Mouse (Mus musculus) hindbrain, postnatal 0 days (tissue): Measurements from ENCODE around the gene Kif23. TPM values are rescaled to one million over a fixed set of nuclear protein-coding genes. Genes with fewer than 3 reads are reported as not detected.

Experiments used
- ATAC-seq: fragments of 200-750 bp; cut with Nextera tagmentation; 2 replicates; pipeline ENCODE4 v1.8.0; 2017; ENCODE audit warnings: mild to moderate bottlenecking, moderate TSS enrichment, moderate library complexity
- DNase-seq: peaks from one replicate; pipeline ENCODE4 v3.0.0-alpha.2; 2015; ENCODE audit warnings: low spot score
- H3K27ac ChIP-seq: fragments of 300-500 bp; sonication (generic); 2 replicates; pipeline ENCODE4 v1.5.1; 2014; ENCODE audit warnings: mild to moderate bottlenecking
- H3K27me3 ChIP-seq: fragments of 300-500 bp; sonication (generic); 2 replicates; pipeline ENCODE4 v1.6.1; 2014; ENCODE audit warnings: low read length, mixed read lengths; ENCODE audit not compliant: insufficient read depth
- H3K36me3 ChIP-seq: fragments of 300-500 bp; sonication (generic); 2 replicates; pipeline ENCODE4 v1.6.1; 2014; ENCODE audit warnings: low read length, mixed read lengths; ENCODE audit not compliant: insufficient read depth
- H3K4me1 ChIP-seq: fragments of 300-500 bp; sonication (generic); 2 replicates; pipeline ENCODE4 v1.6.1; 2014; ENCODE audit warnings: antibody characterized with exemption, low read length, mixed read lengths; ENCODE audit not compliant: insufficient read depth
- H3K4me2 ChIP-seq: fragments of 300-500 bp; sonication (generic); 2 replicates; pipeline ENCODE4 v1.6.1; 2014; ENCODE audit warnings: low read depth, mild to moderate bottlenecking, low read length, moderate library complexity, mixed read lengths
- H3K4me3 ChIP-seq: fragments of 300-500 bp; sonication (generic); 2 replicates; pipeline ENCODE4 v1.5.1; 2014; ENCODE audit warnings: low read length
- H3K9ac ChIP-seq: fragments of 300-500 bp; sonication (generic); replicated peaks from 2 replicates; pipeline ENCODE4 v1.6.1; 2014; ENCODE audit warnings: mild to moderate bottlenecking, low read length, moderate library complexity, mixed read lengths
- H3K9me3 ChIP-seq: fragments of 300-500 bp; sonication (generic); 2 replicates; pipeline ENCODE4 v1.6.1; 2016; ENCODE audit warnings: low read length, mixed read lengths
- CTCF ChIP-seq: IDR thresholded peaks from 2 replicates; pipeline ENCODE4 v1.5.1; 2016; ENCODE audit warnings: antibody characterized with exemption, control low read depth, low read depth
- WGBS: fragments of 180-500 bp; shearing (Covaris S2); extraction: QIAGEN DNeasy Blood & Tissue Kit; methylation state at CpG from one replicate; pipeline ENCODE4 v1.1.7; 2014; 5-methylcytosine and 5-hydroxymethylcytosine counted together
- polyA plus RNA-seq: library from polyadenylated mRNA; unstranded; fragments of >200 nt; fragmentation: Nextera tagmentation; extraction: Ambion mirVana; gene quantifications from 2 replicates; pipeline ENCODE4 v1.2.1, GENCODE M21; 2015
- total RNA-seq: library from RNA; depleted of rRNA; stranded (reverse); fragments of >200 nt; gene quantifications from 2 replicates; pipeline ENCODE4 v1.2.3, GENCODE M21; 2014

Kif23 gene
- total and polyA plus RNA-seq, 2 experiments from 2014 or later = 4.5 to 14.7 TPM

GRCm38 (mm10) chr9:61906912-61907311 is 39.7 kb downstream of the Kif23 start:
- Histone ChIP-seq H3K27me3 (no peaks in the 10 kb centered on the region), H3K9me3 (no peaks in the 10 kb centered on the region), H3K36me3 (peaks cover 6% of the 10 kb centered on the region), H3K9ac (no peak overlapping the region), H3K27ac (no peak overlapping the region), H3K4me2 (no peak overlapping the region), H3K4me1 (peaks cover 9% of the 10 kb centered on the region; the same call in 1 of the 2 replicates), H3K4me3 (no peak overlapping the region)
- TF ChIP-seq CTCF = peak; percentile 63
- DNase-seq = peak; percentile 43
- ATAC-seq = no peak
- WGBS = 72% methylated on average over 10 of the region's 10 CpGs

DNA sequence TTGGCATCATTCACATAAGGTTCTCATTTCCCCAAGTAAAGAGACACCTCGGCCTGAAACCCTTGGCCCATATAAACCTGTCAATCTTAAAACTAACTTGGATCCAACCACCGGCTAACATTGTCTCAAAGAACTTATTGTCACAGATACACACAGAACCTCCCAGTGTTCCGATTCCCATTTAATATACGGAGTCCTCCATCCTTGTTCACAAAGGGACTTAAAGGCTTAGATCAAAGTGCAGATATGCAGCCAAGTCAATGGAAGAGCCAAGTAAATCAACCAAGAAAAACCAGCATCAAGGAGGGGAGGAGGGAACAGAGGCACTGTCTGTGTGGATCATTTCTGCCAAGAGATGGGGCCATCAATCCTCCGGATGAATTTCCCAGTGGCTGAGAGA is 41.0 kb downstream of the Kif23 start:
- Histone ChIP-seq H3K9me3 (no peaks in the 10 kb centered on the region), H3K4me2 (no peak overlapping the region), H3K4me3 (no peak overlapping the region), H3K27me3 (no peaks in the 10 kb centered on the region), H3K27ac (no peak overlapping the region), H3K9ac (no peak overlapping the region), H3K36me3 (no peaks in the 10 kb centered on the region), H3K4me1 (peaks cover 9% of the 10 kb centered on the region; the same call in 1 of the 2 replicates)
- ATAC-seq (no peak), DNase-seq (no peak)
- 59% methylated on average over 5 of the region's 5 CpGs for WGBS
- no peak for TF ChIP-seq CTCF

- H3K9ac ChIP-seq = no peak overlapping the region
- no peak overlapping the region for H3K4me3 ChIP-seq
- 67% methylated on average over 7 of the region's 7 CpGs for WGBS
- no peak for TF ChIP-seq CTCF
- no peak overlapping the region for H3K27ac ChIP-seq
- H3K27me3 ChIP-seq = no peaks in the 10 kb centered on the region
- no peak overlapping the region for H3K4me2 ChIP-seq
- H3K9me3 ChIP-seq = no peaks in the 10 kb centered on the region
- peaks cover 9% of the 10 kb centered on the region; the same call in 1 of the 2 replicates for H3K4me1 ChIP-seq
- H3K36me3 ChIP-seq = no peaks in the 10 kb centered on the region
- DNase-seq = no peak
- ATAC-seq = no peak
These were observed 42.4 kb downstream of the Kif23 start for GRCm38 (mm10) chr9:61904201-61904600.

DNA sequence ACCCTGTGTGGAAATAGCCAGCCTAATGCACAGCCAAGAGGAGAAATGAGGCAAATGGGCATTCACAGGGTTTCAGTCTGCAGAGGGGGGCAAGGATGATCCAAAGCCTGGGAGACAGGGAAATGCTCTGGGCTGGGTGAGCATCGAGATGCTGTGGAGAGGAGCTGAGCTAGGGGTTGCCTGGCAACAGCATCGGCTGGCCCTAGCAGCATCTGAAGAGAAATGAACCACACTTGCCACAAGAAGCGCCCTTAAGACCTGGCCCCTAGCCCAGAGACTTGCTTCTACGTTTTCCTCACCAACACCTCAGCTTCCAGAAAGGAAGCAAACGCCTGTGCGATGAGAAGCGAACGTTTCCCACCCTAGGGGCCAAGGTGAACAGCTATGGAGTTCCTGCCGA is 44.1 kb downstream of the Kif23 start:
- H3K4me3 ChIP-seq = no peak overlapping the region
- ATAC-seq = peak; percentile 75
- no peaks in the 10 kb centered on the region for H3K27me3 ChIP-seq
- no peak overlapping the region for H3K27ac ChIP-seq
- no peak; the same call in 1 of the 2 replicates for TF ChIP-seq CTCF
- H3K9me3 ChIP-seq = no peaks in the 10 kb centered on the region
- H3K4me2 ChIP-seq = no peak overlapping the region
- peaks cover 9% of the 10 kb centered on the region; the same call in 1 of the 2 replicates for H3K4me1 ChIP-seq
- 0 out of 2 replicates have a peak overlapping the region, but pooled peaks have one; percentile 24 for H3K9ac ChIP-seq
- peak; percentile 79 for DNase-seq
- 13% methylated on average over 9 of the region's 9 CpGs for WGBS
- H3K36me3 ChIP-seq = no peaks in the 10 kb centered on the region

- no peak for TF ChIP-seq CTCF
- DNase-seq (no peak), ATAC-seq (no peak)
- H3K4me2 ChIP-seq = no peak overlapping the region
- H3K4me1 ChIP-seq = peaks cover 9% of the 10 kb centered on the region; the same call in 1 of the 2 replicates
- no peaks in the 10 kb centered on the region for H3K36me3 ChIP-seq
- H3K27me3 ChIP-seq = no peaks in the 10 kb centered on the region
- H3K9me3 ChIP-seq = no peaks in the 10 kb centered on the region
- H3K4me3 ChIP-seq = no peak overlapping the region
- no peak overlapping the region for H3K27ac ChIP-seq
- H3K9ac ChIP-seq = no peak overlapping the region
- 86% methylated on average over 4 of the region's 4 CpGs for WGBS
These were observed 45.0 kb downstream of the Kif23 start for GRCm38 (mm10) chr9:61901574-61901973.

- H3K4me2 ChIP-seq = peak overlapping the region; percentile 35
- H3K27ac ChIP-seq = no peak overlapping the region
- 7% methylated on average over 16 of the region's 16 CpGs for WGBS
- peak; percentile 91 for DNase-seq
- no peaks in the 10 kb centered on the region for H3K36me3 ChIP-seq
- TF ChIP-seq CTCF = peak; percentile 91
- H3K9ac ChIP-seq = no peak overlapping the region
- no peaks in the 10 kb centered on the region for H3K9me3 ChIP-seq
- H3K4me3 ChIP-seq = no peak overlapping the region
- no peaks in the 10 kb centered on the region for H3K27me3 ChIP-seq
- 0 out of 2 replicates have a peak, but pooled peaks have one; percentile 43 for ATAC-seq
- H3K4me1 ChIP-seq = peaks cover 9% of the 10 kb centered on the region; the same call in 1 of the 2 replicates
These were observed 46.8 kb downstream of the Kif23 start for GRCm38 (mm10) chr9:61899804-61900203.

- WGBS = under 1% methylated on average over 7 of the region's 8 CpGs
- no peak for ATAC-seq
These were observed 48.2 kb downstream of the Kif23 start for GRCm38 (mm10) chr9:61898401-61898800.

More at GRCm38 (mm10) chr9:61898401-61898800, 48.2 kb downstream of the Kif23 start:
- Histone ChIP-seq H3K36me3 (no peaks in the 10 kb centered on the region), H3K4me2 (no peak overlapping the region), H3K27me3 (no peaks in the 10 kb centered on the region), H3K4me3 (no peak overlapping the region), H3K9ac (no peak overlapping the region), H3K4me1 (peaks cover 9% of the 10 kb centered on the region; the same call in 1 of the 2 replicates), H3K27ac (no peak overlapping the region), H3K9me3 (no peaks in the 10 kb centered on the region)
- peak; percentile 91 for DNase-seq
- TF ChIP-seq CTCF = peak; percentile 92
